Comparison of ENCODE assay signal across 9 mouse cellular contexts in genomic region chr16:17892606-17893005, GRCm38 (mm10). TPM values are rescaled to one million over a fixed set of nuclear protein-coding genes. Genes with fewer than 3 reads are reported as not detected.
DNase-seq lines count a peak whose midpoint lies in the region; ATAC-seq and TF ChIP-seq lines count a peak whose summit lies in the region.
"Had no signal": no experiment of that assay in that cellular context is flagged by ENCODE, and none has a peak within 500 bp of the region (broad histone marks: within the 10 kb centered on the region; RNA-seq: fewer than 3 reads in every experiment).

No protein-coding gene starts in this region.

- no peak overlapping the region for H3K9ac ChIP-seq in liver, adult 2 months (ENCODE audit: low read depth, low read length)
- no peak overlapping the region for H3K9ac ChIP-seq in liver, embryonic 12.5 days

- peaks cover 19% of the 10 kb centered on the region; the same call in 1 of the 2 replicates for H3K79me2 ChIP-seq in liver, adult 2 months (ENCODE audit: control insufficient read depth, insufficient read depth, low read length)

- peaks cover 13% of the 10 kb centered on the region for H3K4me1 ChIP-seq in liver, adult 2 months (ENCODE audit: control insufficient read depth, insufficient read depth, low read length)
- H3K4me1 ChIP-seq in liver, embryonic 12.5 days, result peaks cover 25% of the 10 kb centered on the region

- no peak for ATAC-seq in liver, embryonic 12.5 days

- no peaks in the 10 kb centered on the region for H3K9me3 ChIP-seq in liver, embryonic 12.5 days (replicated peaks)

- H3K4me2 ChIP-seq in liver, embryonic 12.5 days, result no peak overlapping the region

- peak; percentile 20 for DNase-seq in adrenal gland, postnatal 25 days
- no peak for DNase-seq in adrenal gland, adult 8-10 months
- DNase-seq in liver, adult 2 months (ENCODE audit: extremely low read depth, low read depth, low spot score), result peak; percentile 92
- peak; percentile 42 to 44 for DNase-seq in heart, postnatal 36 days
- peak; percentile 47 for DNase-seq in ovary, postnatal 36 days (ENCODE audit: low spot score)
- DNase-seq in T-cell, adult 2 months (ENCODE audit: low spot score), result no peak
- DNase-seq in spleen, postnatal 10 days (ENCODE audit: low spot score in 2 of 2), result no peak

- TF ChIP-seq CTCF in liver, adult 2 months (IDR thresholded peaks at IDR 0.05; ENCODE audit: low read depth, low read length), result no peak

- intact Hi-C loops in heart, postnatal 36 days (cut with DNase I), result loop anchor here (2.0 kb wide), 1 partner anchor 18 kb away; the partner anchor contains the start of gene Ess2

- TF ChIP-seq POLR2A in liver, adult 2 months (IDR thresholded peaks at IDR 0.05; ENCODE audit: extremely low read depth, insufficient read depth, low read length), result no peak

- WGBS in liver, adult 2 months, result 7% methylated on average over 3 of the region's 3 CpGs
- WGBS in liver, embryonic 12.5 days (ENCODE audit: insufficient replicate concordance), result 58% methylated on average over 3 of the region's 3 CpGs

- peak overlapping the region; percentile 80 for H3K27ac ChIP-seq in liver, adult 2 months (replicated peaks; ENCODE audit: insufficient read depth, low read depth, low read length)
- no peak overlapping the region for H3K27ac ChIP-seq in liver, embryonic 12.5 days

- H3K4me3 ChIP-seq in liver, adult 2 months (ENCODE audit: insufficient read depth, low read depth, low read length), result no peak overlapping the region
- H3K4me3 ChIP-seq in liver, embryonic 12.5 days, result no peak overlapping the region

- no peaks in the 10 kb centered on the region for H3K36me3 ChIP-seq in liver, adult 2 months (ENCODE audit: control insufficient read depth, insufficient read depth, low read length)
- peaks cover 7% of the 10 kb centered on the region; the same call in 1 of the 2 replicates for H3K36me3 ChIP-seq in liver, embryonic 12.5 days

- H3K27me3 ChIP-seq in liver, adult 2 months (ENCODE audit: control insufficient read depth, insufficient read depth, low read length), result no peaks in the 10 kb centered on the region
- peaks cover 11% of the 10 kb centered on the region; the same call in 1 of the 2 replicates for H3K27me3 ChIP-seq in liver, embryonic 12.5 days (replicated peaks)

RNA-seq across cellular contexts. Expression of gene Gm20518, which starts 1.1 kb away (rescaled TPM):
- 0.30 TPM in 1 of 2 replicates, not detected in the other for total RNA-seq in adrenal gland, postnatal 25 days (2021)
- total RNA-seq in adrenal gland, adult 8-10 months (2022), result under 1 TPM; 0.23 to 0.73 (median 0.33) TPM
- 0.07 and 0.09 TPM in 2 replicates for total RNA-seq in liver, adult 2 months (2014; rRNA removed)
- 0.17 and 0.34 TPM in 2 replicates for polyA plus RNA-seq in liver, adult 2 months (2012; rRNA removed)
- not detected in 2 replicates for polyA plus RNA-seq in liver, embryonic 12.5 days (2016; fragmentation: Nextera tagmentation; extraction: Ambion mirVana)
- under 1 TPM; 0.16 to 0.17 TPM for total RNA-seq in heart, postnatal 36 days (2021)

RNA-seq across cellular contexts. Expression of gene Tssk1, which starts 1.4 kb away (rescaled TPM):
- 0.12 TPM in 1 of 2 replicates, not detected in the other for total RNA-seq in adrenal gland, postnatal 25 days (2021)
- under 1 TPM in 3 of 4 experiments, not detected in 1; 0.08 to 0.17 (median 0.12) TPM for total RNA-seq in adrenal gland, adult 8-10 months (2022)
- 0.09 and 0.20 TPM in 2 replicates for total RNA-seq in liver, adult 2 months (2014; rRNA removed)
- 0.04 and 0.06 TPM in 2 replicates for polyA plus RNA-seq in liver, adult 2 months (2012; rRNA removed)
- 0.04 TPM in 1 of 2 replicates, not detected in the other for polyA plus RNA-seq in liver, embryonic 12.5 days (2016; fragmentation: Nextera tagmentation; extraction: Ambion mirVana)
- under 1 TPM; 0.11 to 0.14 TPM for total RNA-seq in heart, postnatal 36 days (2021)
- polyA plus RNA-seq: embryonic facial prominence, embryonic 11.5 days had no signal

RNA-seq across cellular contexts. Expression of gene Dgcr2, which starts 5.8 kb away (rescaled TPM):
- total RNA-seq in adrenal gland, postnatal 25 days (2021), result 67.7 and 73.0 TPM in 2 replicates
- total RNA-seq in adrenal gland, adult 8-10 months (2022), result 10 to 100 TPM; 66.1 to 78.0 (median 76.2) TPM
- 31.6 and 44.7 TPM in 2 replicates for total RNA-seq in liver, adult 2 months (2014; rRNA removed)
- 82.2 and 97.1 TPM in 2 replicates for polyA plus RNA-seq in liver, adult 2 months (2012; rRNA removed)
- polyA plus RNA-seq in liver, embryonic 12.5 days (2016; fragmentation: Nextera tagmentation; extraction: Ambion mirVana), result 29.7 and 29.9 TPM in 2 replicates
- total RNA-seq in heart, postnatal 36 days (2021), result 10 to 100 TPM; 47.3 to 48.6 TPM

RNA-seq across cellular contexts. Expression of gene Tssk2, which starts 5.8 kb away (rescaled TPM):
- not detected in 2 replicates for total RNA-seq in adrenal gland, postnatal 25 days (2021)
- total RNA-seq in adrenal gland, adult 8-10 months (2022), result not detected
- total RNA-seq in liver, adult 2 months (2014; rRNA removed), result not detected in 2 replicates
- not detected in 2 replicates for polyA plus RNA-seq in liver, adult 2 months (2012; rRNA removed)
- not detected in 2 replicates for polyA plus RNA-seq in liver, embryonic 12.5 days (2016; fragmentation: Nextera tagmentation; extraction: Ambion mirVana)
- total RNA-seq in heart, postnatal 36 days (2021), result not detected
- polyA plus RNA-seq: embryonic facial prominence, embryonic 11.5 days had no signal

RNA-seq across cellular contexts. Expression of gene Ess2, which starts 18.5 kb away (rescaled TPM):
- total RNA-seq in adrenal gland, postnatal 25 days (2021), result 19.4 and 21.0 TPM in 2 replicates
- 10 to 100 TPM; 16.9 to 28.8 (median 22.5) TPM for total RNA-seq in adrenal gland, adult 8-10 months (2022)
- 3.4 and 3.9 TPM in 2 replicates for total RNA-seq in liver, adult 2 months (2014; rRNA removed)
- 6.0 and 8.7 TPM in 2 replicates for polyA plus RNA-seq in liver, adult 2 months (2012; rRNA removed)
- polyA plus RNA-seq in liver, embryonic 12.5 days (2016; fragmentation: Nextera tagmentation; extraction: Ambion mirVana), result 18.7 and 18.9 TPM in 2 replicates
- 10 to 100 TPM in 1 of 2 experiments, 1 to 10 TPM in 1; 8.7 to 10.6 TPM for total RNA-seq in heart, postnatal 36 days (2021)

Comparison
In these comparisons a context has a peak if more than half of its experiments do, and no peak if none do; other contexts are left out.
1. DNase-seq: peak in adrenal gland, postnatal 25 days (single experiment), liver, adult 2 months (single experiment), heart, postnatal 36 days (2 of 2) and ovary, postnatal 36 days (single experiment); none in adrenal gland, adult 8-10 months (single experiment), T-cell, adult 2 months (single experiment) and spleen, postnatal 10 days (0 of 2).